Mouse (Mus musculus): ENCODE measurements around the gene Armc3. TPM values are rescaled to one million over a fixed set of nuclear protein-coding genes. Genes with fewer than 3 reads are reported as not detected.
A peak's percentile ranks its signal among the peaks of the same experiment; 100 is the strongest.

The Armc3 gene
- polyA plus RNA-seq, 1 experiment from 2014 or later: not detected

- Histone ChIP-seq H3K4me2 (ENCODE audit: low read depth, low read length) (no peak overlapping the region), H3K4me3 (ENCODE audit: low read length) (no peak overlapping the region), H3K27me3 (replicated peaks; ENCODE audit: control insufficient read depth, insufficient read depth, low read length) (no peaks in the 10 kb centered on the region), H3K36me3 (ENCODE audit: control insufficient read depth, insufficient read depth, low read length) (no peaks in the 10 kb centered on the region), H3K9me3 (ENCODE audit: control insufficient read depth, low read length) (no peaks in the 10 kb centered on the region), H3K4me1 (ENCODE audit: control insufficient read depth, insufficient read depth, low read length) (no peaks in the 10 kb centered on the region), H3K27ac (ENCODE audit: low read length) (no peak overlapping the region), H3K9ac (ENCODE audit: low read depth, low read length) (no peak overlapping the region)
- ATAC-seq: no peak
- 72% methylated on average over 4 of the region's 4 CpGs for WGBS
These were observed 128.7 kb downstream of the Armc3 start for GRCm38 (mm10) chr2:19327811-19328210.

GRCm38 (mm10) chr2:19343901-19344635 lies 145.0 kb downstream of the Armc3 start:
- peak; percentile 60 for ATAC-seq
- Histone ChIP-seq H3K4me1 (ENCODE audit: control insufficient read depth, insufficient read depth, low read length) (peaks cover 4% of the 10 kb centered on the region; the same call in 1 of the 2 replicates), H3K36me3 (ENCODE audit: control insufficient read depth, insufficient read depth, low read length) (no peaks in the 10 kb centered on the region), H3K4me2 (ENCODE audit: low read depth, low read length) (peak overlapping the region; percentile 39), H3K27ac (ENCODE audit: low read length) (0 out of 2 replicates have a peak overlapping the region, but pooled peaks have one; percentile 14), H3K27me3 (replicated peaks; ENCODE audit: control insufficient read depth, insufficient read depth, low read length) (no peaks in the 10 kb centered on the region), H3K4me3 (ENCODE audit: low read length) (0 out of 2 replicates have a peak overlapping the region, but pooled peaks have one; percentile 14), H3K9me3 (ENCODE audit: control insufficient read depth, low read length) (no peaks in the 10 kb centered on the region), H3K9ac (ENCODE audit: low read depth, low read length) (no peak overlapping the region)
- WGBS: 35% methylated on average over 10 of the region's 10 CpGs

GRCm38 (mm10) chr2:19344636-19345413 lies 145.7 kb downstream of the Armc3 start:
- H3K27ac ChIP-seq (ENCODE audit: low read length): no peak overlapping the region
- WGBS: 20% methylated on average over 17 of the region's 20 CpGs
- H3K4me3 ChIP-seq (ENCODE audit: low read length): 0 out of 2 replicates have a peak overlapping the region, but pooled peaks have one; percentile 14
- H3K27me3 ChIP-seq (replicated peaks; ENCODE audit: control insufficient read depth, insufficient read depth, low read length): no peaks in the 10 kb centered on the region
- peaks cover 4% of the 10 kb centered on the region; the same call in 1 of the 2 replicates for H3K4me1 ChIP-seq (ENCODE audit: control insufficient read depth, insufficient read depth, low read length)
- peak; percentile 86 for ATAC-seq
- no peaks in the 10 kb centered on the region for H3K9me3 ChIP-seq (ENCODE audit: control insufficient read depth, low read length)
- H3K9ac ChIP-seq (ENCODE audit: low read depth, low read length): no peak overlapping the region
- H3K4me2 ChIP-seq (ENCODE audit: low read depth, low read length): peak overlapping the region; percentile 39
- no peaks in the 10 kb centered on the region for H3K36me3 ChIP-seq (ENCODE audit: control insufficient read depth, insufficient read depth, low read length)

GRCm38 (mm10) chr2:19345414-19345964 lies 146.4 kb downstream of the Armc3 start:
- H3K4me1 ChIP-seq (ENCODE audit: control insufficient read depth, insufficient read depth, low read length): peaks cover 4% of the 10 kb centered on the region; the same call in 1 of the 2 replicates
- ATAC-seq: no peak
- no peak overlapping the region for H3K4me2 ChIP-seq (ENCODE audit: low read depth, low read length)
- H3K9me3 ChIP-seq (ENCODE audit: control insufficient read depth, low read length): no peaks in the 10 kb centered on the region
- no peak overlapping the region for H3K9ac ChIP-seq (ENCODE audit: low read depth, low read length)
- no peaks in the 10 kb centered on the region for H3K36me3 ChIP-seq (ENCODE audit: control insufficient read depth, insufficient read depth, low read length)
- H3K27me3 ChIP-seq (replicated peaks; ENCODE audit: control insufficient read depth, insufficient read depth, low read length): no peaks in the 10 kb centered on the region
- H3K27ac ChIP-seq (ENCODE audit: low read length): no peak overlapping the region
- H3K4me3 ChIP-seq (ENCODE audit: low read length): no peak overlapping the region
- WGBS: 76% methylated on average over 5 of the region's 5 CpGs

- no peak overlapping the region for H3K9ac ChIP-seq (ENCODE audit: low read depth, low read length)
- no peaks in the 10 kb centered on the region for H3K36me3 ChIP-seq (ENCODE audit: control insufficient read depth, insufficient read depth, low read length)
- H3K4me3 ChIP-seq (ENCODE audit: low read length): no peak overlapping the region
- H3K27ac ChIP-seq (ENCODE audit: low read length): no peak overlapping the region
- no peaks in the 10 kb centered on the region for H3K9me3 ChIP-seq (ENCODE audit: control insufficient read depth, low read length)
- 55% methylated on average over 3 of the region's 3 CpGs for WGBS
- no peaks in the 10 kb centered on the region for H3K27me3 ChIP-seq (replicated peaks; ENCODE audit: control insufficient read depth, insufficient read depth, low read length)
- no peak overlapping the region for H3K4me2 ChIP-seq (ENCODE audit: low read depth, low read length)
- ATAC-seq: no peak
- H3K4me1 ChIP-seq (ENCODE audit: control insufficient read depth, insufficient read depth, low read length): peaks cover 4% of the 10 kb centered on the region; the same call in 1 of the 2 replicates
These were observed 149.4 kb downstream of the Armc3 start for GRCm38 (mm10) chr2:19348454-19348853.

- Histone ChIP-seq H3K4me3 (ENCODE audit: low read length) (no peak overlapping the region), H3K27me3 (replicated peaks; ENCODE audit: control insufficient read depth, insufficient read depth, low read length) (no peaks in the 10 kb centered on the region), H3K4me1 (ENCODE audit: control insufficient read depth, insufficient read depth, low read length) (no peaks in the 10 kb centered on the region), H3K27ac (ENCODE audit: low read length) (no peak overlapping the region), H3K4me2 (ENCODE audit: low read depth, low read length) (no peak overlapping the region), H3K9ac (ENCODE audit: low read depth, low read length) (no peak overlapping the region), H3K9me3 (ENCODE audit: control insufficient read depth, low read length) (no peaks in the 10 kb centered on the region), H3K36me3 (ENCODE audit: control insufficient read depth, insufficient read depth, low read length) (no peaks in the 10 kb centered on the region)
- 62% methylated on average over 5 of the region's 5 CpGs for WGBS
- ATAC-seq: peak; percentile 73
These were observed 151.1 kb downstream of the Armc3 start for GRCm38 (mm10) chr2:19350167-19350566.

GRCm38 (mm10) chr2:19351615-19352253 lies 152.6 kb downstream of the Armc3 start:
- 100% methylated on average over 1 of the region's 1 CpGs for WGBS

GRCm38 (mm10) chr2:19353158-19353557 lies 154.1 kb downstream of the Armc3 start:
- no peaks in the 10 kb centered on the region for H3K36me3 ChIP-seq (ENCODE audit: control insufficient read depth, insufficient read depth, low read length)
- no peak overlapping the region for H3K4me2 ChIP-seq (ENCODE audit: low read depth, low read length)
- H3K9me3 ChIP-seq (ENCODE audit: control insufficient read depth, low read length): no peaks in the 10 kb centered on the region
- H3K27ac ChIP-seq (ENCODE audit: low read length): no peak overlapping the region
- no peak for ATAC-seq
- 87% methylated on average over 2 of the region's 2 CpGs for WGBS
- no peak overlapping the region for H3K4me3 ChIP-seq (ENCODE audit: low read length)
- H3K27me3 ChIP-seq (replicated peaks; ENCODE audit: control insufficient read depth, insufficient read depth, low read length): no peaks in the 10 kb centered on the region
- no peaks in the 10 kb centered on the region for H3K4me1 ChIP-seq (ENCODE audit: control insufficient read depth, insufficient read depth, low read length)
- no peak overlapping the region for H3K9ac ChIP-seq (ENCODE audit: low read depth, low read length)

More at GRCm38 (mm10) chr2:19351615-19352253, 152.6 kb downstream of the Armc3 start:
- H3K9ac ChIP-seq (ENCODE audit: low read depth, low read length): no peak overlapping the region
- no peak overlapping the region for H3K4me3 ChIP-seq (ENCODE audit: low read length)
- no peaks in the 10 kb centered on the region for H3K27me3 ChIP-seq (replicated peaks; ENCODE audit: control insufficient read depth, insufficient read depth, low read length)
- H3K4me2 ChIP-seq (ENCODE audit: low read depth, low read length): no peak overlapping the region
- no peak overlapping the region for H3K27ac ChIP-seq (ENCODE audit: low read length)
- H3K4me1 ChIP-seq (ENCODE audit: control insufficient read depth, insufficient read depth, low read length): no peaks in the 10 kb centered on the region
- H3K9me3 ChIP-seq (ENCODE audit: control insufficient read depth, low read length): no peaks in the 10 kb centered on the region
- no peaks in the 10 kb centered on the region for H3K36me3 ChIP-seq (ENCODE audit: control insufficient read depth, insufficient read depth, low read length)
- ATAC-seq: no peak

All from intestine, embryonic 16.5 days (tissue).